ENCODE assay signal across 10 mouse cellular contexts in genomic region chr15:82040650-82041049, GRCm38 (mm10). TPM values are rescaled to one million over a fixed set of nuclear protein-coding genes. Genes with fewer than 3 reads are reported as not detected.
DNase-seq lines count a peak whose midpoint lies in the region; ATAC-seq and TF ChIP-seq lines count a peak whose summit lies in the region.
"Had no signal": no experiment of that assay in that cellular context is flagged by ENCODE, and none has a peak within 500 bp of the region (broad histone marks: within the 10 kb centered on the region; RNA-seq: fewer than 3 reads in every experiment).

No protein-coding gene starts in this region.

- TF ChIP-seq CTCF in cortical plate, adult 2 months (IDR thresholded peaks at IDR 0.05; ENCODE audit: extremely low read depth, insufficient read depth, low read length) = peak; percentile 83
- TF ChIP-seq CTCF in intestine, postnatal 0 days (IDR thresholded peaks at IDR 0.05; ENCODE audit: low read depth) = peak; percentile 87
- peak; percentile 87 for TF ChIP-seq CTCF in stomach, postnatal 0 days (IDR thresholded peaks at IDR 0.05; ENCODE audit: low read depth)

- peak; percentile 26 for DNase-seq in gastrocnemius, postnatal 10 days
- DNase-seq in gastrocnemius, adult 18-20 months (ENCODE audit: low spot score) = no peak
- peak; percentile 28 for DNase-seq in urinary bladder, postnatal 14 days (ENCODE audit: low spot score)
- no peak for DNase-seq in urinary bladder, postnatal 4 days (ENCODE audit: low spot score in 2 of 2)
- DNase-seq in lung, postnatal 25 days (ENCODE audit: low spot score) = peak; percentile 41
- DNase-seq in stomach, postnatal 0 days (ENCODE audit: low spot score) = peak; percentile 46

- 91% methylated on average over 1 of the region's 1 CpGs for WGBS in intestine, postnatal 0 days
- WGBS in stomach, postnatal 0 days = 88% methylated on average over 1 of the region's 1 CpGs

- H3K27ac ChIP-seq in cortical plate, adult 2 months (ENCODE audit: insufficient read depth, low read length) = no peak overlapping the region
- H3K27ac ChIP-seq in intestine, postnatal 0 days (ENCODE audit: low read depth, low read length) = no peak overlapping the region
- no peak overlapping the region for H3K27ac ChIP-seq in stomach, postnatal 0 days (replicated peaks)
- H3K27ac ChIP-seq: limb, embryonic 12.5 days had no signal

- H3K9ac ChIP-seq in intestine, postnatal 0 days (ENCODE audit: low read depth, low read length) = no peak overlapping the region
- no peak overlapping the region for H3K9ac ChIP-seq in stomach, postnatal 0 days (ENCODE audit: low read length)
- H3K9ac ChIP-seq: limb, embryonic 12.5 days had no signal

- TF ChIP-seq POLR2A in cortical plate, adult 2 months (IDR thresholded peaks at IDR 0.05; ENCODE audit: extremely low read depth, insufficient read depth, low read length) = no peak

- peaks cover 43% of the 10 kb centered on the region for H3K36me3 ChIP-seq in intestine, postnatal 0 days (ENCODE audit: control insufficient read depth, insufficient read depth)
- peaks cover 18% of the 10 kb centered on the region for H3K36me3 ChIP-seq in stomach, postnatal 0 days (ENCODE audit: control insufficient read depth, insufficient read depth, low read length)

- H3K4me2 ChIP-seq in intestine, postnatal 0 days (replicated peaks; ENCODE audit: low read depth) = no peak overlapping the region
- no peak overlapping the region for H3K4me2 ChIP-seq in stomach, postnatal 0 days (replicated peaks; ENCODE audit: low read depth)
- H3K4me2 ChIP-seq: limb, embryonic 12.5 days had no signal

- no peaks in the 10 kb centered on the region for H3K9me3 ChIP-seq in intestine, postnatal 0 days (ENCODE audit: control insufficient read depth)
- no peaks in the 10 kb centered on the region for H3K9me3 ChIP-seq in stomach, postnatal 0 days (ENCODE audit: control insufficient read depth, low read length)
- H3K9me3 ChIP-seq: limb, embryonic 12.5 days had no signal

- no peak for TF ChIP-seq EP300 in stomach, postnatal 0 days (optimal IDR thresholded peaks at IDR 0.05)

- no peaks in the 10 kb centered on the region for H3K27me3 ChIP-seq in intestine, postnatal 0 days (replicated peaks; ENCODE audit: control insufficient read depth, insufficient read depth, low read length)
- H3K27me3 ChIP-seq in stomach, postnatal 0 days (ENCODE audit: control insufficient read depth, insufficient read depth, low read length) = no peaks in the 10 kb centered on the region
- H3K27me3 ChIP-seq: limb, embryonic 12.5 days had no signal

- 0 out of 2 replicates have a peak, but pooled peaks cover 2% of the 10 kb centered on the region for H3K4me1 ChIP-seq in cortical plate, adult 2 months (ENCODE audit: control insufficient read depth, insufficient read depth, low read length)
- H3K4me1 ChIP-seq in intestine, postnatal 0 days (replicated peaks; ENCODE audit: control insufficient read depth, insufficient read depth, low read length) = no peaks in the 10 kb centered on the region
- no peaks in the 10 kb centered on the region for H3K4me1 ChIP-seq in stomach, postnatal 0 days (replicated peaks; ENCODE audit: control insufficient read depth, insufficient read depth)

- no peak overlapping the region for H3K4me3 ChIP-seq in cortical plate, adult 2 months (ENCODE audit: insufficient read depth, low read length)
- H3K4me3 ChIP-seq in intestine, postnatal 0 days (ENCODE audit: low read depth, low read length) = no peak overlapping the region
- H3K4me3 ChIP-seq in stomach, postnatal 0 days (ENCODE audit: low read depth, low read length) = no peak overlapping the region
- H3K4me3 ChIP-seq: limb, embryonic 12.5 days had no signal

- no peak for ATAC-seq in intestine, postnatal 0 days
- ATAC-seq in stomach, postnatal 0 days (ENCODE audit: low FRiP score, low TSS enrichment) = peak; percentile 56; the same call in 1 of the 2 replicates

RNA-seq across cellular contexts. Expression of gene Snu13, which starts 6.7 kb away (rescaled TPM):
- 10 to 100 TPM; 50.0 to 54.5 TPM for total RNA-seq in gastrocnemius, postnatal 10 days (2021)
- 10 to 100 TPM; 48.7 to 51.4 TPM for total RNA-seq in gastrocnemius, adult 18-20 months (2021)
- 133 and 137 TPM in 2 replicates for polyA plus RNA-seq in cortical plate, adult 2 months (2012; rRNA removed)
- 86.1 and 99.0 TPM in 2 replicates for polyA plus RNA-seq in intestine, postnatal 0 days (2015; fragmentation: Nextera tagmentation; extraction: Ambion mirVana)
- 130 and 133 TPM in 2 replicates for polyA plus RNA-seq in stomach, postnatal 0 days (2015; fragmentation: Nextera tagmentation; extraction: Ambion mirVana)

RNA-seq across cellular contexts. Expression of gene Desi1, which starts 7.0 kb away (rescaled TPM):
- total RNA-seq in gastrocnemius, postnatal 10 days (2021) = 10 to 100 TPM; 18.5 to 20.7 TPM
- total RNA-seq in gastrocnemius, adult 18-20 months (2021) = 10 to 100 TPM; 16.7 to 17.6 TPM
- polyA plus RNA-seq in cortical plate, adult 2 months (2012; rRNA removed) = 126 and 134 TPM in 2 replicates
- 10.0 and 12.1 TPM in 2 replicates for polyA plus RNA-seq in intestine, postnatal 0 days (2015; fragmentation: Nextera tagmentation; extraction: Ambion mirVana)
- 20.8 and 22.8 TPM in 2 replicates for polyA plus RNA-seq in stomach, postnatal 0 days (2015; fragmentation: Nextera tagmentation; extraction: Ambion mirVana)

RNA-seq across cellular contexts. Expression of gene 4930407I10Rik, which starts 18.3 kb away (rescaled TPM):
- total RNA-seq in gastrocnemius, postnatal 10 days (2021) = not detected
- total RNA-seq in gastrocnemius, adult 18-20 months (2021) = not detected
- polyA plus RNA-seq in cortical plate, adult 2 months (2012; rRNA removed) = not detected in 2 replicates
- polyA plus RNA-seq in intestine, postnatal 0 days (2015; fragmentation: Nextera tagmentation; extraction: Ambion mirVana) = not detected in 2 replicates
- polyA plus RNA-seq in stomach, postnatal 0 days (2015; fragmentation: Nextera tagmentation; extraction: Ambion mirVana) = 0.04 TPM in 1 of 2 replicates, not detected in the other
- polyA plus RNA-seq: limb, embryonic 12.5 days; stomach, embryonic 16.5 days had no signal

RNA-seq across cellular contexts. Expression of gene Mei1, which starts 29.1 kb away (rescaled TPM):
- total RNA-seq in gastrocnemius, postnatal 10 days (2021) = under 1 TPM; 0.23 to 0.36 TPM
- under 1 TPM in 1 of 2 experiments, not detected in 1; 0.09 TPM for total RNA-seq in gastrocnemius, adult 18-20 months (2021)
- polyA plus RNA-seq in cortical plate, adult 2 months (2012; rRNA removed) = 6.1 and 7.9 TPM in 2 replicates
- not detected in 2 replicates for polyA plus RNA-seq in intestine, postnatal 0 days (2015; fragmentation: Nextera tagmentation; extraction: Ambion mirVana)
- 0.02 and 0.04 TPM in 2 replicates for polyA plus RNA-seq in stomach, postnatal 0 days (2015; fragmentation: Nextera tagmentation; extraction: Ambion mirVana)
- polyA plus RNA-seq: limb, embryonic 12.5 days had no signal

RNA-seq across cellular contexts. Expression of gene Xrcc6, which starts 53.0 kb away (rescaled TPM):
- total RNA-seq in gastrocnemius, postnatal 10 days (2021) = 10 to 100 TPM; 25.5 to 26.0 TPM
- total RNA-seq in gastrocnemius, adult 18-20 months (2021) = 10 to 100 TPM; 22.9 to 25.3 TPM
- polyA plus RNA-seq in cortical plate, adult 2 months (2012; rRNA removed) = 23.5 and 27.4 TPM in 2 replicates
- 22.6 and 23.2 TPM in 2 replicates for polyA plus RNA-seq in intestine, postnatal 0 days (2015; fragmentation: Nextera tagmentation; extraction: Ambion mirVana)
- polyA plus RNA-seq in stomach, postnatal 0 days (2015; fragmentation: Nextera tagmentation; extraction: Ambion mirVana) = 30.4 and 31.2 TPM in 2 replicates

Comparison
In these comparisons a context has a peak if more than half of its experiments do, and no peak if none do; other contexts are left out.
1. DNase-seq: peak in gastrocnemius, postnatal 10 days (single experiment), urinary bladder, postnatal 14 days (single experiment), lung, postnatal 25 days (single experiment) and stomach, postnatal 0 days (single experiment); none in gastrocnemius, adult 18-20 months (single experiment) and urinary bladder, postnatal 4 days (0 of 2).
2. Peak in every context shown above with its lines, with median percentiles within 50 percentile points of each other: CTCF ChIP-seq.